Mouse (Mus musculus) erythroblast, embryonic 14.5 days (primary cell): ENCODE data around the gene Col27a1. TPM values are rescaled to one million over a fixed set of nuclear protein-coding genes. Genes with fewer than 3 reads are reported as not detected.

Experiments
- H3K27me3 ChIP-seq: 2 replicates; pipeline ENCODE4 v1.6.1; 2012; ENCODE audit warnings: inconsistent platforms; ENCODE audit not compliant: control insufficient read depth
- H3K36me3 ChIP-seq: 2 replicates; pipeline ENCODE4 v1.6.1; 2012; ENCODE audit warnings: mild to moderate bottlenecking, inconsistent platforms; ENCODE audit not compliant: control insufficient read depth
- H3K4me1 ChIP-seq: 2 replicates; pipeline ENCODE4 v1.6.1; 2012; ENCODE audit warnings: inconsistent platforms; ENCODE audit not compliant: control insufficient read depth
- H3K4me3 ChIP-seq: replicated peaks from 2 replicates; pipeline ENCODE3; 2012; ENCODE audit warnings: moderate library complexity, mild to moderate bottlenecking, inconsistent platforms
- H3K9me3 ChIP-seq: 2 replicates; pipeline ENCODE4 v1.6.1; 2012; ENCODE audit warnings: low read length, inconsistent platforms, mixed read lengths; ENCODE audit not compliant: control insufficient read depth
- GATA1 ChIP-seq: IDR thresholded peaks from 2 replicates; pipeline ENCODE4 v1.6.1; 2012; ENCODE audit warnings: low read length, inconsistent platforms, mixed read lengths
- TAL1 ChIP-seq: IDR thresholded peaks from 3 replicates; pipeline ENCODE4 v1.6.1; 2012; ENCODE audit warnings: low read length, inconsistent platforms, mixed read lengths
- polyA plus RNA-seq: library from polyadenylated mRNA; stranded (reverse); fragments of >175 nt; gene quantifications from 2 replicates; pipeline ENCODE4 v1.2.3, GENCODE M21; 2012

Gene Col27a1
- polyA plus RNA-seq, 1 experiment, result 0.01 TPM

DNA sequence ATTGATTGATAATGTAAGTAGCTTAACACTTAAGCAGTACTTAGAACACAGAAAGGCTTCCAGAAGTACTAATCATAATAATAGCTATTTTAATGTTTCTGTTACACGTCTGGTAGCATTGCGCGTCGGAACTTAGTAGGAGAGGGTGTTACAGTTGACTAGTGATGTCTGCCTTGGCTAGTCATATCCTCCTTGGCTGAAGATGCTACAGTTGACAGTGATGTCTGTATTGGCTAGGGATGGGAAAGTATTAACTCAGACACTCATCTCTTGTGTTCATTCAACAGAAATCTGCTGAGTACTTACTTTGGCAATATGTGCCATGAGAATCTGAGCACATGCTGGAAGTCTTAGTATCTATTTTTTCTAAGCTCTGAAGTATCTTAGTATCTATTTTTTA lies 53.3 kb downstream of the Col27a1 start:
- H3K4me3 ChIP-seq, result no peak overlapping the region
- H3K4me1 ChIP-seq, result no peaks in the 10 kb centered on the region
- no peaks in the 10 kb centered on the region; the same call in 1 of the 2 replicates for H3K36me3 ChIP-seq
- no peaks in the 10 kb centered on the region for H3K27me3 ChIP-seq
- H3K9me3 ChIP-seq, result no peaks in the 10 kb centered on the region
- TF ChIP-seq TAL1, result no peak
- TF ChIP-seq GATA1, result no peak

- no peaks in the 10 kb centered on the region; the same call in 1 of the 2 replicates for H3K36me3 ChIP-seq
- no peaks in the 10 kb centered on the region for H3K4me1 ChIP-seq
- H3K4me3 ChIP-seq, result no peak overlapping the region
- TF ChIP-seq TAL1, result no peak
- TF ChIP-seq GATA1, result no peak
- no peaks in the 10 kb centered on the region for H3K27me3 ChIP-seq
- no peaks in the 10 kb centered on the region for H3K9me3 ChIP-seq
Measured at GRCm38 (mm10) chr4:63267586-63267985, 53.8 kb downstream of the Col27a1 start.

DNA sequence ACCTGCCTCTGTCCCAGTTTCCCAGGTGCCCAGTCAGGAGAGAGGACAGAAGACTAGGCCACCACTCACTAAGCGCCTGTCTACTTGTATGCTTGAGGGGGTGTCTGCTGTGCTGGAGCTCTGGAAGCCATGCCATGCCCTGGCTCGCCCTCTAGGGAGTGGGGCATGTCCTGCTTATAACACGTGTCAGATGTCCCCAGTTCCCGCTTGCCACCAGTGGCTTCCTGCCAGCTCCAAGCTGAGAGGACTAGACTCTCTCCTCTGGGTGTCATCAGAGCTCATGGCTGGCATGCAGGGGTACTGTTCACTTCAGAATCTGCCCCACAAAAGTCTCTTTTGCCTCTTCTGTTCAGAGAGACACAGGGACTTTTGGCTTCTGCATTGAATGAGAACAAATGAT lies 55.0 kb downstream of the Col27a1 start:
- Histone ChIP-seq H3K4me1 (no peaks in the 10 kb centered on the region), H3K4me3 (no peak overlapping the region), H3K36me3 (no peaks in the 10 kb centered on the region; the same call in 1 of the 2 replicates), H3K9me3 (no peaks in the 10 kb centered on the region), H3K27me3 (no peaks in the 10 kb centered on the region)
- TF ChIP-seq GATA1 (no peak), TAL1 (no peak)

GRCm38 (mm10) chr4:63274516-63274915 lies 60.7 kb downstream of the Col27a1 start:
- H3K27me3 ChIP-seq, result no peaks in the 10 kb centered on the region
- H3K9me3 ChIP-seq, result no peaks in the 10 kb centered on the region
- no peak overlapping the region for H3K4me3 ChIP-seq
- TF ChIP-seq TAL1 (no peak), GATA1 (no peak)
- no peaks in the 10 kb centered on the region; the same call in 1 of the 2 replicates for H3K36me3 ChIP-seq
- H3K4me1 ChIP-seq, result no peaks in the 10 kb centered on the region

DNA sequence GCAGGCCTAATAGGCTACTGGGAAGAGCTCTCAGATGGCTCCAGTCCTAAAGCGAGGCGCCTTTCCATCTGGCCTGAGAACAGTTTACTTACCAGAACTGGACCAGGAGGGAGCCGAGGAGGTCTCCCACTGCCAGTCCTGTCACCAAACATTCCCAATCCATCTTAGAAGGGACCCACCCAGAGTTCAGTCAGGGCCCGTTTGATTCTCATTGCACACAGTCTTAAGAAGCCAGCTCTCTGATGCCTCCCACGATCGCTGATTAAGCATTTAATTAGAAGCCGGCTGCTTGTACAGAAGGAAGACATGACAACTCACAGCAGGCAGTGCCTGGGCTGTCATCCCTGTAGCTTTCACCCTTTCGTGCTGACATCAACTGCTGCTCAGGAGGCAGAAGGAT lies 61.4 kb downstream of the Col27a1 start:
- Histone ChIP-seq H3K27me3 (no peaks in the 10 kb centered on the region), H3K9me3 (no peaks in the 10 kb centered on the region), H3K36me3 (no peaks in the 10 kb centered on the region; the same call in 1 of the 2 replicates), H3K4me1 (no peaks in the 10 kb centered on the region), H3K4me3 (no peak overlapping the region)
- TF ChIP-seq TAL1 (no peak), GATA1 (no peak)

- Histone ChIP-seq H3K9me3 (no peaks in the 10 kb centered on the region), H3K36me3 (no peaks in the 10 kb centered on the region; the same call in 1 of the 2 replicates), H3K27me3 (no peaks in the 10 kb centered on the region), H3K4me3 (no peak overlapping the region), H3K4me1 (no peaks in the 10 kb centered on the region)
- TF ChIP-seq GATA1, result no peak
- no peak for TF ChIP-seq TAL1
Measured at GRCm38 (mm10) chr4:63276571-63276970, 62.8 kb downstream of the Col27a1 start.

DNA sequence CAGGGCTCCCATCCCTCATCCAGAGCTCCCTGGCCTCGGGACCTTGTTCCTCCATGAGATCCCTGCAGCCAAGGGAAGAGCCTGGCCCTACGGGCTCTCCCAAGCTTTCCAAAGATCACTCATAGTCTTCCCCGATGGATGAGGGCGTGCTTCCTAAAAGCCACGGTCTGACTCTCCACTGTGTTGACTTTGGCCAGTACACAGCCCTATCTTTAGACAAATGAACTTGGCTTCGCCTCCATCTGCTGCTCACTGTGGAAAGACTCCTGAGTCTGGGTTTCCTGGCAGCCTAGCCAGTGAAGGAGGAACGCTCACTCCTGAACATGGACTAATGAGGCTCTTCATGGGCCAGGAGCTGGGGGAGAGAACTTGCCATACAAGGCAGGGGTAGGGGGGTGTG lies 65.0 kb downstream of the Col27a1 start:
- Histone ChIP-seq H3K27me3 (no peaks in the 10 kb centered on the region), H3K4me1 (no peaks in the 10 kb centered on the region), H3K36me3 (no peaks in the 10 kb centered on the region; the same call in 1 of the 2 replicates), H3K9me3 (no peaks in the 10 kb centered on the region), H3K4me3 (no peak overlapping the region)
- TF ChIP-seq GATA1 (no peak), TAL1 (no peak)

DNA sequence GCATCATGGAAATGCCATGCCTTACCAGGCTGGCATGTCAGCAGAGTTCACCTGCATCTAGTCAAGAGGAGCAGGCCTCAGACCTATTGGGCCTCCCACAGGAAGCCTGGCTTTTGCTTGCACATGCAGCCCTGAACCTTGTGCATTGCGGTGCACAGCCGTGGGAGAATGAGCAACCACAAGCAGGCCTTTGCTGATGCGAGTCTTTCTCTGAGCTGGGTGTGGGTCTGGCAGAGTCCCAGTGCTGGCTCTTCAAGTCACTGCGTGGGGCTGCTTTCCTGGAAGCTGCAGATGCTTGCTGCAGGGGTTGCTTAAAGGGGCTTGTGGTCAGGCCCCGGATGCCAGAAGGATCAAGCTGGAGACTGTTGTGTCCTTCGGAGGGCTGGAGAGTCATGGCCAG lies 67.9 kb downstream of the Col27a1 start:
- Histone ChIP-seq H3K27me3 (no peaks in the 10 kb centered on the region), H3K36me3 (no peaks in the 10 kb centered on the region; the same call in 1 of the 2 replicates), H3K9me3 (no peaks in the 10 kb centered on the region), H3K4me1 (no peaks in the 10 kb centered on the region), H3K4me3 (no peak overlapping the region)
- TF ChIP-seq TAL1 (no peak), GATA1 (no peak)

DNA sequence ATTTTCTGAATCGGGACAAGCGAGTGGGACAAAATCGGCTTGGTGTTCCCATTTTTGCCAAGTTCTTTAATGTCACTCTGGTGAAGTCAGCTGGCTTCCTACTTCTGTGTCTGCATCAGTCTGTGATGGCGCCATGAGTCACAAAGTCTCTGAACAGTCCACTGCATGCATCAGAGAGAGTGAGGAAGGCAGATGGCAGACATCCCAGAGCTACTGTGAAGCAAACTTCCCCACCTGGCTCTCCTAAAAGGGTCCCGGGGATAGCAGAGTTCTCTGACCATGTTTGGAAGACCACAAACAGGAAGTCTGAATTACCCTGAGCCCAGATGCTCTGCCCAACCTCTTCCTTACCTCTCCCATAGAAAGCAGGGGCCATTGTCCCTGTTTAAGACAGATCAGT lies 69.5 kb downstream of the Col27a1 start:
- no peaks in the 10 kb centered on the region for H3K9me3 ChIP-seq
- H3K27me3 ChIP-seq, result no peaks in the 10 kb centered on the region
- no peak overlapping the region for H3K4me3 ChIP-seq
- no peaks in the 10 kb centered on the region for H3K4me1 ChIP-seq
- TF ChIP-seq TAL1 (no peak), GATA1 (no peak)
- H3K36me3 ChIP-seq, result no peaks in the 10 kb centered on the region; the same call in 1 of the 2 replicates

DNA sequence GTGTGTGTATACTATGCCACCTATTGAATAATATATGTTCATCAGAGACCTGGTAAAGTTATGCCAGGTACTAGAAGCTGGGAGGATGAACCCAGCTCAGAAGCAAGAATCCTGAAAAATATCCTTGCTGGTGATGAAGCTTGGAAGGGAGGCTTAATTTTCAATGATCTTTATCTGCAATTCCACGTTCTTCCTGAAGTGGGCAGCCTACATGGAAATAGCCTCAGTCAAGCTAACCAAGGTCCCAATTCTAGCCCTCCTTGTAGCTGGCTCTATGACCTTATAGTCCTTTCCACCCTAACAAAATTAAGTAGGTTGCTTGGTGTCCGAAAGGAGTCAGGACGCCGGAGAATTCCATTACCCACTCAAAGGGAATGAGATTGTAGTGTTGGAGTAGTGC lies 72.2 kb downstream of the Col27a1 start:
- no peak for TF ChIP-seq GATA1
- no peak for TF ChIP-seq TAL1
- Histone ChIP-seq H3K36me3 (no peaks in the 10 kb centered on the region; the same call in 1 of the 2 replicates), H3K9me3 (no peaks in the 10 kb centered on the region), H3K4me1 (no peaks in the 10 kb centered on the region), H3K27me3 (no peaks in the 10 kb centered on the region), H3K4me3 (no peak overlapping the region)
